Mouse (Mus musculus) spleen, embryonic (tissue): ENCODE data around the gene Sipa1l2.

Experiments used
- CTCF ChIA-PET: fragments of 350-600 bp; sonication (Branson Sonifier 250); formaldehyde crosslinking; loops from one replicate; lab custom pipeline; 2022; lab: Charles Lee

Sipa1l2 gene

DNA sequence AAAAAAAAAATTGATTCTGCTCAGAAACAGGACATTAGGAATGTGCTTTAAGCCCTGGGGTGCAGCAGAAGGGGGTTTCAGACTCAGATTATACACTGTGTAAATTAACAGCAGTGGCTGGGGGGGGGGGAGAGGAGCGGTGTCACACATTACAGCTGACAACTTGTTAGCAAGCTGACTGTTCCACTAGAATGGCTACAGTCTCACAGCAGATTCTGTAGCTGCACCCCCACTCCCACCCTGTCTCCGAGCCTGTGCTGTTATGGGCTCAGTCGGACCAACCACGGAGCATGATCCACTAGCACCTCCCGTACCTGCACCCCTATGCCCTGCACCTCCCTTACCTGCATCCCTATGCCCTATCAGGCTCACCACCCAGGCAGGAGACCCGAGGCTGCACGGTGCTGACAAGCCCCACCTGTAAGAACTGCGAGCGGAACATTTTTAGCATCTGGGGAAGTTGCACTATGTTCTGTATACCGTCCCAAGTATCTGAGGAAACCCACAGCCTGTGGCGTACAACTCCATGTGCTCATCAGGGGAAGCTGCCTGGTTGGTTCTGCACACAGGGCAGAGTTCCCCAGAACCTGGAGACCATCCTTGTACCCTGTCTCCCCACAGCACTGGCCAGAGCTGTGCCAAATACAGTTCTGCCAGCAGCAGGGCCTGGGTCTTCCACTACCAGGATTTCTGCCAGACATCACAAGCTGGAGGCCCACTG, 26.6 kb downstream of the Sipa1l2 start:
- CTCF ChIA-PET = interaction anchor here (0.6 to 0.7 kb wide), 2 partner anchors 29 to 42 kb away, joined by 4 to 11 read pairs; no protein-coding TSS in a partner anchor

DNA sequence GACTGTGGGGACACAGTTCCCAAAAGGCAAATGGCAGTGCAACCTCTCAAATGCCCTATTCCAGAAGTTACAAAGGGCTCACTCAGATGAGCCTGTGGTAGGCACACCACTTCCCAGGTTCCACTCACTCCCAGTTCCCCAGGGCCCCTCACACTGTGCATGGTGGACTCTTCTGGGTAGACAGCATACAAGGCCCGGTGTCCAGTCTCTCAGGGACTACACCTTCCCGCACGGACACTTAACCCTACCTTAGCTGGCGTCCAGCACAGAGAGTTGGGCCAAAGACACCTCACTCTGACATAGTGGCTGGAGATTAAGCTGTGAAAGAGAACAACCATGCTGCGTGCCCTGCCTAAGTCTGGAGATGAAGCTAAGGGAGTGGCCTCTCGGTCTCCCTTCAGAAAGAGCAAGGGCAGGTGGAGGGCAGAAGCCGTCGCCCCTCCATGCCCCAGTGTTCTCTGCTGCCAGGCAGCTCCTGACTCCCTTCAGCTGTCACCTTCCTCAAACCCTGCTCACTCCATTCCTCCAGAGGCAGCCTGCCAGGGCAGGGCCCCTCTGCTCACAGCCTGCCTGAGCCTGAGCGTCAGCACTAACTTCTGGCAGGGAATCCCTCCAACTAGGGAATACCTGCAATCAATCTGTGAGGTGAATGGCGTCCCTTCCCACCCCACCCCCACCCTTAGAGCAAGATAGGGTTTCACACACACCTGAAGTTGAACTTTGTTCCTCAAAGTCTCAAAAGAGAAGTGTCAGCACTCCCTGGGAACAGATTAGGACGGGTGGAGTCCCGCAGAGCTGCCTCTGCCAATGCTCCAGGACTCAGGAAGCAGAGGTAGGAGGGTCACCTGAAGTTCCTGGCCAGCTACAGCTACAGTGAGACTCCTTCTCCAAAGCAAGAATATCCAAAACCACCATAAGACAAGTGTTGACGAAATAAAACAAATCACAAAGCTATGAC, 30.3 kb downstream of the Sipa1l2 start:
- CTCF ChIA-PET = no interaction called here

DNA sequence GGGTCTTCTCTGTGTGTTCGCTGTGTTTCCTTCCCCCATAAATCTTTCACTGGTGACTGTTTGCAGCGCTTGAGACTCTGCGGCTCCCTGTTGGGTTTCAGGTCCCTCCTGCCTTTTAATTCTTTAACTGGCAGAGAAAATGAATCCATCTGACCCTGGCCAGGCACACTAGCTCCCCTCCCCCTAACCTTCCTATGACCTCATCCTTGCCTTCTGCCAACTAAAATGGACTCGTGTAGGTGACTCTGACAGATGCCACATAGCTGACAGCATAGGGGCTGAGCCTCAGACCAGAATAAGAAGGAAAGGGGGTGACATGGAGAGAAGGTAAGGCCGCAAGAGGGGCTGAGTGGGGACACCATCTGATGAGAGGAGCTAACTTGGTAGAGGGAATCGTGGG, 31.3 kb downstream of the Sipa1l2 start:
- CTCF ChIA-PET = no interaction called here

DNA sequence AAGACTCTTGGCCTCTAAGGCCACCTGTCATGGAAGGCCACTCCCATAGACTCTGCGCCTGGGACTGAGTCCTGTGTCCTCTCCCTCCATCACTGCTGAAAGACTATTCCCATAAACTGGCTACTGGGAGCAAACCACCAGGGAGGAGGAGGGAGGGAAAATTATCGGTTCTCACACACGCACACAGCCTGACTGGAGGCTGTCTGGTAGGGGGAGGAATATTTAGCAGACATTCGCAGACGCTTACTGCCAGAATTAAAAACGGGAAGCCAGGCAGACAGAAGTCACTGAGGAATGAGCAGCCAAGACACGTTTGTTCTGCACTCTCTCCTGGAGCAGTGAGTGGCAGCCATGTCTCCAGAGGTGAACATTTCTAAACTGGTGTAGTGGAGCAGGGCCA, 35.9 kb downstream of the Sipa1l2 start:
- CTCF ChIA-PET = no interaction called here

DNA sequence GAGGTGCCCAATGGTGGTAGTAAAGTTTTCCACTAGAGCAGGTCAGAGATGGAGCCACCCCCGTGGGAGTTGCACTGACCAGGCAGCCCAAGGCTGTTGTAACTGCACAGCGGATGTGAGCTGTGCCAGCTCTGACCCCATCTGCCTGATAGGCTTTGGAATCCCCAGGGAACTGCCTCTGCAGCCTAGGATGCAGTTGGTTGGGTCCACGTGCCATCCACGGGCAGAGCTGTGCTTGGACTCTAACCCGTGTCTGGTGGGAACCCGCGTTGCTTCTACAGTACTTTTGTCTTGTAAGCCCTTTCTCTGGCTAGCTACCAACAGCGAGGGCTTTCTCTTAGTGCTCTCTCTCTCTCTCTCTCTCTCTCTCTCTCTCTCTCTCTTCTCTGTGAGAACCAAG, 36.7 kb downstream of the Sipa1l2 start:
- CTCF ChIA-PET = no interaction called here

DNA sequence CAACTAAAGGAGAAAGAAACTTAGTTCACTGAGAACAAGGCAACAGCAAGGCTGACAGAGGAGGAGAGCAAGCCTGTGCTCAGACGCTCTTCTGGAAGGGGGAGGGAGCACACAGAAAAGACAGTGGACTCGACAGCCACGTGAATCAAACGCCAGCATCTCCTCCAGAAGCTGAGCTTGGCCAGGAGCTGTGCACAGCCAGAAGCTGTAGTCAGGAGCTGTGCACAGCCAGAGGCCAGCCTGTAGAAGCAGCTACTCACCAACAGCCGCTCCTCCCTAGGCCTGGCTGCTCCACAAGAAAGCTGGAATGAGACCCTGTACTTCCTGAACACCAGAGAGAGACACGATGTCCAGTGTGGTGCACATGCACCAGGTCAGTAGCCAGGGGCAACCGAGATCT, 37.4 kb downstream of the Sipa1l2 start:
- CTCF ChIA-PET = no interaction called here

DNA sequence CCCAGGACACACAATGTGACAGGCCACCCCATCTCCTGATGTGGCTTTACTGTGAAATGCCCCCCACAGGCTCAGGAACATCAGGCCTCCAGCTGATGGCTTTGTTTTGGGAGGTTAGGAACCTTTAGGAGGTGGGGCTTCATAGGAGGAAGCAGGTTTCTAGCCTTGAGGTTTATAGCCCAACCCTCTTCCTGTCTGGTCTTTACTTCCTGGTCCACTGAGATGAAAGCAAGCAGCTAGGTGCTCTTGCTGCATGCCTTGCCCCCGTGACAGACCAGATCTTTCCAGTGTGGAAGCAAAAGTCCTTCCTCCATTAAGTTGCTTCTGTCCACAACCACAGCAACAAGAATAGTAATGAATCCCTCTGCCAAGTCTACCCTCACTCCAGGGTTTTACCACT, 38.0 kb downstream of the Sipa1l2 start:
- CTCF ChIA-PET = no interaction called here

DNA sequence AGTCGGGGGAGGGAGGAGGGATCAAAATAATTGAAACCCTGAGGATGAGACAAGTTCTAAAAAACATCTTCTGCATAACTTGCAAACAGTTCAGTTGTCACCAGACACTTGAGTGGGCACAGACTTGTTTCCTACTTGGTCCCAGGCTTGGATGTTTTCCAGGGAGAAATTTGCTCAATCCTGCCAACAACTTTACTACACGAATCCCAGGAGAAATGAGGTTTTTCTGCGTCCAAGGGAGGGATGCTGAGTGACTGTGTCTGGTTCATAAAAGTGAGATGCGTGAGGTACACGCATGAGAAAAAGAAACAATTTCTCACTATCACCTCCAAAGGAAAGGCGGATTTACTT, 38.5 kb downstream of the Sipa1l2 start:
- CTCF ChIA-PET = no interaction called here

DNA sequence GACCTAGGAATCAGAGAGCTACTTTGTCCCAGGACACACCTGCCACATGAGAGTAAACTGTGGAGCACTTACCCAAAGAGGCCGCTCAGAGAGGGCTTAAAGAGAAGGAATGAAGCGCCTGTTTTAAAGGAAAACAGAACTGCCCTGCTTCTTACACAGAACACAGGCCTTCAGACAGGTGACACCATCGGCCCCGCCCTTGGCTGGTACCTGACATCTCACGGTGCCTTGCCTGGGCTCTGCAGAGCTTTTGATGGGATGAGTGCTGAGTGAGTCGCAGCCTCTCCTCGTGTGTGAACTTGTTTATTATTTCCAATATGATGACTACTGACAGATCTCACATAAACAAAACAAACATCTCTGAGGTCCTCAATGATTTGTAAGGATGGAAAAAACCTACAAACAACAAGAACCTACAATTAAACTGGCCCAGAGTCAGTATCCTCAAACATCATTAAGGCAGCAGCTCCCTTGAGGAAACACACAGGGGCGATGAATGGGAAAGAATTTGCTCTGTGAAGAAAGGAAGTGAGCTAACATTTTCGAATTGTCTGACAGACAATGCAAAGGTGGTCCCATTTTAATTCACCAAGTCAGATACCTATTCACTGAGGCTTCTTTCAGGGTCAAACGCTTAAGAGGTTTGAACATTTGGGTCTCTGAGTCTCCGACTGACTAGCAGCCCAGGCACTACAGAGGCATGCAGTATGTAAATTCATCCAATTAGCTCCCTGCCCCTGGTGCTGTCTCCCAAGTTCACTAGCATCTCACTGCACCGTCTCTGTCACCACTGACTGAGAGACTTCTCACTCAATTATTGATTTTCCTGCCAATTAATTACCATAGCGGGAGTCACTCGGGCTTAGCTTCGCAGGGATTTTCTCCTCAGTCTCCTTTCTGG, 39.2 kb downstream of the Sipa1l2 start:
- CTCF ChIA-PET = no interaction called here

DNA sequence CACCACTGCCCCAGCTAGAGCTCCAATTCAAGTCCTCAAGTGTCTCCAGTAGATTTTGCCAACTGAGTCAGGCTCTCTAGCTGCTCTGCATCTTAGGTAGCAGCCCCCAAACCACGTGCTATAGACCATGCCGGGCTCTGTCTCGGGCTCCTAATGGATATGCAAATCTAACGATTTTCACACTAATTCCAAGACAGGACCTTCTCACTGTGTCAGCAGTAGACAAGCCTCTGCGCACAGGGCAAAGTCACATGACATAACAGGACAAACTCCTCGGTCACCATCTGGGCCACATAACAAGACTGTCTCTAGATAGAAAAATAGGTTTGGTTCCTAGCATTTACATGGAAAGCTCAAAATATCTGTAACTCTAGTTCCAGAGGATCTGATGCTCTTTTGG, 40.6 kb downstream of the Sipa1l2 start:
- CTCF ChIA-PET = no interaction called here

DNA sequence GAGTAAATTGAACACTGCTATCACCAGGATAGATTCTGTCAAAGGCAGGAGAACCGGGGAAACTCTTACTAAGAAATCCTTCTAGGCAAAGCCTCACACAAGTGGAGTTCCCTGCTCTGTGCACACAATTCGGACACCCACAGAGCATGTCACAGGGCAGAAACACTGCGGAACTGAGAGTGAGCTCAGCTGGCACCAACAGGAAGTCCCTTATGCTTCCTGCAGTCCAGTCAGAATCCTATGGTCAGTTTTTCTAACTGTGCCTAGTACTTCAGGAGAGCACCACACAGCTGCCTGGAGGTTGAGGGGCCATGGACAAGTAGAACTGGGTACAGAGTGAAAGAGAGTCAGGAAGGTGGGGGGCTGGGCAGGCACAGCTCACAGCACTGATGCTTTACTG, 41.7 kb downstream of the Sipa1l2 start:
- CTCF ChIA-PET = interaction anchor here (0.6 kb wide), 1 partner anchor 344 kb away, joined by 6 read pairs; no protein-coding TSS in a partner anchor

DNA sequence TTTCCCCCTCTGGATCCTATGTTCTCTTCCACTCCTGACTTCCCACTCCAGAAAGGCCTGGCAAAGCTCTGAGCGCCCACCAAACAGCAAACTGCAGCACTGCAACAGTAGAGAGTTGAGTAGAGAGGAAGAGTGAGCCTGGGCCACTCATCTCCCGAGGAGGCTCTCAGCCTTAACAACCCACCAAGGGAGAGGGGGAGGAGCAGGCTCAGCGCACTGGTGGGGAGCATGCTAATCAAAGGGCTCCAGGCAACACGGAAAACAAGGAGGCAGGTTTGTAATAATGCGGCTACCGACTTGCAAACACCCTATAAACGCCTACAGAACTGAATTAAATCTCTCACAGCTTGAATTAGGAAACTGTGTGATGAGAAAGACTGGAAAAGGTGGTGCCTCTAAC, 42.6 kb downstream of the Sipa1l2 start:
- CTCF ChIA-PET = interaction anchor here (0.7 kb wide), 1 partner anchor 275 kb away, joined by 3 read pairs; no protein-coding TSS in a partner anchor

DNA sequence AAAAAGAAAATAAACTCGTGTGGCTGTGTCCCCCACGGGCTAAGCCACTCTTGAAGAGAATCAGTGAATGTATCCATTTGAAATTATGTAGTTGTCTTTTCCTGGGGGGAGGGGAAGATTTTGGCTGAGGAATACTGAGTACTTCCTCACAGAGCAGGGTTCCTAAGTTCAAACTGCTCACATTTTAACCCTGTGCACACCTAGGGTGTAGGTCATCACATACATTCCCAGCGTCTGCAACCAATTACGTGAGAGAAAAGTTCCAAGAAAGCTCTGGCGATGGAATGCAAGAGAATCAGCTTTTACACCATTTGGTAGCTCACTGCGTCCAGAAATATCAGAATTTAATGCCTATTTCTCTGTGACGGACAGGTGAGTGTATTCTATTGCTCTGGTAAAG, 43.0 kb downstream of the Sipa1l2 start:
- CTCF ChIA-PET = interaction anchor here (0.7 kb wide), 1 partner anchor 275 kb away, joined by 3 read pairs; no protein-coding TSS in a partner anchor

DNA sequence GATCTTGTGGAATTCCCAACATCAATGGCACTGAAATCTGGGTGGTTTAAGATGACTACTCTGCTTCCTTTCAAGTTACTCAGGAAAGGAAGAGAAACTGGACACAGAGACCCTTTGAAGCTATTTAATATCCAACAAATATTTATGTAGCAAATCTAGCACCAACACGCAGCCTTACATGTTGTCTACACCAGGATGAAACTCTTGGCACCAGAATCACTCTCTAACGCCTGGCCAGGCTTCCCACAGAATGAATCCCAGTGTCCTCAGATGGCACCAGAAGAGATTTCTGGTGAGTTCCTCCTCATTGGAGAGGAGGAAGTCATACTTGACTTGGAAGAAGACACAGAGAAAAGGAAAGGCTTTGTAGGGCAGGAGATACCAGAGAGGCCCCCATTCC, 45.1 kb downstream of the Sipa1l2 start:
- CTCF ChIA-PET = no interaction called here

DNA sequence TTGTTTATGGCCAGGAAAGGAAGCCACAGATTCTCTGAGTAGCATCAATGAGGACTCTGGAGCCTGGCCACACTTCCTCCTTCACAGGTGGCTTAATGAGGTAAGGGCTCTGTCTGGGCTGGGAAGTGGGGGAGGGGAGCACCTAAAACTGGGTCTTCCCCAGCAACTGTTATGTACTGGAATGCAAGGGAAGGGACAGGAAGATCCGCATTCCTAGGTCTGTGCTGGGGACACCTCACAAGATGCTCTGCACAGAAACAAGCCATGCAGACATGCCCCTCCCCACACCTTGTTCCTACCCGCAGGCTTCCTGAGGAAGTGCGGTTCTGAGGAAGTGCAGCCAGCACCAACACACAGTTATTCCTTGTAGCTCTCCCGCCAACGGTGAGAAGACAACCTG, 46.4 kb downstream of the Sipa1l2 start:
- CTCF ChIA-PET = interaction anchor here (0.6 kb wide), 1 partner anchor 12 kb away, joined by 6 read pairs; no protein-coding TSS in a partner anchor

DNA sequence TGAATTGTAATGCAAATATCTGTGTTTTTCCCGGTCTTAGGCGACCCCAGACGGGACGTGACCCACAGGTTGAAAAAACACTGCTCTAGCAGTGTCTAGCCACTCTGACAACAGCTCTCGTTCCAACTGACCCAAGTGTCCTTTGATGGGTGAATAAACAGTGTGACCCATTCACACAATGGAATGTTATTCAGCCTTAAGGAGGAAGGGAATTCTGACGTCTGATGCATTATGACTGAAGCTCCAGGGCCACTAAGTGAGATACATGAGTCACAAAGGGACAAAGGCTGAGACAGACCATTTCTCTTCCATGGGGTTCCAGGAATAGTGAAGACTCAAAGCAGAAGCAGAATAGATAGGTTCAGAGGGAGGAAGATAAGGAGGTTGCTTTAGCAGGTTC, 47.5 kb downstream of the Sipa1l2 start:
- CTCF ChIA-PET = no interaction called here

DNA sequence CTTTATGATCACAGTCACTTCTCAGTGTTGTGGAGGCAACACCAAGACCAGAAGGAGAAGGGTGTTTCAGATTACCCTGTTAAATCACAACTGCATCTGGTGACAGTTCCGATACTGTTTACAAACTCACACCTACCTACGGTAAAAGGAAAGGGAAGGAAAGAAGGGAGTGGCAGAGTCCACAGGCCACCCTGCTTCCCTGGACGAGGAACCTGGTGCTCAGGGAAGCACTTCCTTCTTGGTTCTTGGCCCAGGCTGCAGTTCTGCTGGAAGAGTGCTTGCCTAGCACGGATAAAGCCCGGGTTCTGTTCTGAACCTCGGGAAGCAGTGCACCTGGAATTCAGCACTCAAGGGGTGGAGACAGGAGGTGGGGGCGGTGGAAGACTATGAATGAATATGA, 48.5 kb downstream of the Sipa1l2 start:
- CTCF ChIA-PET = no interaction called here

DNA sequence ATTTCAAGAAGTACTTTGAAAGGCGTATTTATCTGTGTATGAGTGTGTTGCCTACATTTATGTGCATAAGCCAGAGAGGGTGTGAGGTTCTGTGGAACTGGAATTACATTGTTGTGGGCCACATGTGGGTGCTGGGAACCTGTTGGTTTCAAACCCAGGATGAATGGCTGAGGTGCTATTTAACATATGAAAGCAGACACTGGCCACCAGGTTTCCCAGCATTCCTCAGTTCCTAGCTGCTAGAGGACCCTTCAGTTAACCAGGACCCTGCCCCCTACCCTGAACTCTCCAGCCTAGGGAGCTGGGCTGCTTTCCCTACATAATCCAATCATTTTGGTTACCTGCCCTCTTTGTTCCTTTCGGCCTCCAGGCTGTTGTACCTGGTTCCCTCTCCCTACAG, 49.3 kb downstream of the Sipa1l2 start:
- CTCF ChIA-PET = interaction anchor here (0.6 kb wide), 1 partner anchor 453 kb away, joined by 6 read pairs; no protein-coding TSS in a partner anchor

DNA sequence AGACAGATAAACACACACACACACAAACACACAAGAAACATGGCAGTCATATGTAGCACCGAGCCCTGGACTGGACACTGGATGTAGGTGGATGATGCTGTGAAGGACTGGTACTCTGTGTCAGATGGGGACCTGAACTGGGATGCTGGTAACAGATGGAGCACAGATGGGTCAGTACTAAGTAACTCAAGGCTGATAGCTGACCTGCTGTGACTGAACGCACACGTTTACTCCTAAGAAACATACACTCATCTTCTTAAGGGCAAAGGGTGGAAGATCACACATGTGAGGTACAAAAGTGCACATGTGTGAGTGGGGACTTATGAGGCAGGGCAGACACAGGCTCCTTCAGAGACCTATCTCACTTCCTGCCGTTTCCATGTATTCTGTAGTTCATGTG, 50.7 kb downstream of the Sipa1l2 start:
- CTCF ChIA-PET = no interaction called here

DNA sequence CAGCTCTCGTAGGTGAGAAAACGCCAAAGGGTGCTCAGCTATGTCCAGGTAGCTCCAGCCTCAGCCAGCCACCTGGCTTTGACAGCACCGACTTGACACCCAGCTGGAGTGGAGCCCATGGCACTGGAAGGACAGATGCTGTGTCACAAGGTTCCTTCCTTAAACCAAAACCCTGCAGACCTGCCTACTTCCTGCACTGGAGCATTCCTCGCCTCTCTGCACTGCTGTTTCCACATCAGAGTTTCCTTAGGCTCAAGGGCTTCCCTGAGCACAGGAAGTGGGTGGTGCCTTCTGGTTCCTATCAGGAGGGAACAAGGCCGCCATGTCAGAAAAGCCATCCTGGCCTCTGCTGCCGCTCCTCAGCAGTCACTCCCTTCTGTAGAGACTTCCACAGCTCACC, 51.3 kb downstream of the Sipa1l2 start:
- CTCF ChIA-PET = no interaction called here

DNA sequence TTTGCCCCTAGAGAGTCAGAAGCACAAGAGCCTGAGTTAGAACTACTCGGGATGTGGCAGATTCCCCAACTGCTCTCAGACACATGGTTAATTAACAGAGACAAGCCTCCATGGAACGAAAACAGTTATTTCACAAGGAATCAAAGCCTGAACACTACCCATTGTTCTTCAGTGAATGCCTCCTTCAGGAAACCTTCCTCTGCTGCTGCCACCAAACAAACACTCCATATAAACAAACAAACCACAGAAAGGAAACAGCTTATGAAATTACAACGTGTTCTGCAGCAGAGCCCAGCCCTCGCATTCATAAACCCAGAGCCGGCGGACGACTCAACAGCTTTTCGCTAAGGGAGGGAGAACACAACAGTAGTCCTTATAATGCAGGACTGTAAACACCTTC, 52.2 kb downstream of the Sipa1l2 start:
- CTCF ChIA-PET = no interaction called here
